Mouse (Mus musculus) lung, postnatal 4 days (tissue): ENCODE results near the gene Midn.

ENCODE experiments used
- DNase-seq, 2 experiments: peaks; one replicate each; pipeline ENCODE4 v3.0.0; 2021

Gene Midn

GRCm38 (mm10) chr10:80144864-80145838 is 2.9 kb upstream of the Midn start:
- DNase-seq = peak; percentile 80 to 86

- DNase-seq = peak; percentile 59 to 82
These were observed 2.2 kb upstream of the Midn start for GRCm38 (mm10) chr10:80145896-80146295.

GRCm38 (mm10) chr10:80146568-80147011 is 1.5 kb upstream of the Midn start:
- peak in 1 of 2 experiments; percentile 40 for DNase-seq

GRCm38 (mm10) chr10:80147146-80147718 is 840 bp upstream of the Midn start:
- DNase-seq = peak in 1 of 2 experiments; percentile 41

- DNase-seq = peak; percentile 97
These were observed 678 bp downstream of the Midn start for GRCm38 (mm10) chr10:80148610-80149290.

GRCm38 (mm10) chr10:80149291-80150225 is 1.5 kb downstream of the Midn start:
- peak; percentile 98 to 100 for DNase-seq

GRCm38 (mm10) chr10:80150226-80151210 is 2.4 kb downstream of the Midn start:
- DNase-seq = peak; percentile 72 to 85

GRCm38 (mm10) chr10:80151211-80152034 is 3.4 kb downstream of the Midn start:
- peak; percentile 85 to 89 for DNase-seq

- DNase-seq = peak; percentile 74 to 88
These were observed 4.2 kb downstream of the Midn start for GRCm38 (mm10) chr10:80152071-80152872.

GRCm38 (mm10) chr10:80152873-80153260 is 4.8 kb downstream of the Midn start:
- peak; percentile 71 to 79 for DNase-seq

GRCm38 (mm10) chr10:80153713-80154112 is 5.6 kb downstream of the Midn start:
- no peak for DNase-seq

GRCm38 (mm10) chr10:80154384-80154783 is 6.3 kb downstream of the Midn start:
- DNase-seq = no peak

- no peak for DNase-seq
These were observed 7.2 kb downstream of the Midn start for GRCm38 (mm10) chr10:80155277-80155676.

GRCm38 (mm10) chr10:80156002-80156751 is 8.1 kb downstream of the Midn start:
- no peak for DNase-seq

- DNase-seq = peak; percentile 60 to 74
These were observed 8.6 kb downstream of the Midn start for GRCm38 (mm10) chr10:80156752-80157053.

- DNase-seq = no peak
These were observed 9.3 kb downstream of the Midn start for GRCm38 (mm10) chr10:80157141-80157929.

- DNase-seq = peak; percentile 89 to 93
These were observed 10.4 kb downstream of the Midn start for GRCm38 (mm10) chr10:80158307-80158986.
